Mouse (Mus musculus): ENCODE results near the gene Ammecr1. TPM values are rescaled to one million over a fixed set of nuclear protein-coding genes. Genes with fewer than 3 reads are reported as not detected.

Gene Ammecr1
- total and polyA plus RNA-seq, 3 experiments = 6.2 to 37.4 (median 7.9) TPM

DNA sequence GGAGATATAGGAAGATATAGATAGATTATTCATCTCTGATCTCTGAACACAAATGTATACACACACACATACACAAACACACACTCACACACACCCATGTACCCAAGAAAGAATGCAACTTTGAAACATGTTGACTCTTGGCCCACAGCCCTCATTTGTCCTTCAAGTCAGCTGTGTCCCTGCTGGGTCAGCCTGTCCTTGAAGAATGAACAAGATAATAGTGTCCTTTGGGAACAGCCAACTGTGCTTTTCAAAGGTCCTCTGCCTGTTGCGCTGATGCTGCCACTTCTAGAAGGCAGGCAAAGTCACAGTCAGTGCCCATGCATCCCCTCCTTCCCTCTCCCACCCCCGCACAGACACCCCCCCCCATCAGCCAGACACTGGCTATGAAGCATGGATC is 127.7 kb downstream of the Ammecr1 start:
- Histone ChIP-seq H3K4me3 (ENCODE audit: low read depth, low read length) (no peak overlapping the region), H3K36me3 (replicated peaks) (peaks cover 92% of the 10 kb centered on the region), H3K27me3 (ENCODE audit: insufficient read depth, low read length) (no peaks in the 10 kb centered on the region), H3K4me1 (ENCODE audit: insufficient read depth, low read depth, low read length) (peaks cover 5% of the 10 kb centered on the region; the same call in 1 of the 2 replicates), H3K9me3 (replicated peaks) (no peaks in the 10 kb centered on the region)
- TF ChIP-seq GATA2 (IDR thresholded peaks at IDR 0.05; ENCODE audit: borderline replicate concordance, low read depth, low read length) (no peak), GATA1 (IDR thresholded peaks at IDR 0.05; ENCODE audit: borderline replicate concordance, low read length) (no peak), POLR2AphosphoS5 (IDR thresholded peaks at IDR 0.05; ENCODE audit: insufficient replicate concordance, low read depth, low read length) (no peak), TAL1 (conservative IDR thresholded peaks at IDR 0.05; ENCODE audit: low read depth, low read length) (no peak), CTCF (IDR thresholded peaks at IDR 0.05; ENCODE audit: low read depth, low read length) (no peak)
- no peak for ATAC-seq (ENCODE audit: extremely low read depth, insufficient number of reproducible peaks, low FRiP score, poor library complexity, severe bottlenecking)
- no peak for DNase-seq (ENCODE audit: low spot score)

GRCm38 (mm10) chrX:142837316-142837715 is 129.2 kb downstream of the Ammecr1 start:
- H3K9me3 ChIP-seq (replicated peaks) = no peaks in the 10 kb centered on the region
- TF ChIP-seq GATA1 (IDR thresholded peaks at IDR 0.05; ENCODE audit: borderline replicate concordance, low read length) (no peak), POLR2AphosphoS5 (IDR thresholded peaks at IDR 0.05; ENCODE audit: insufficient replicate concordance, low read depth, low read length) (no peak), GATA2 (IDR thresholded peaks at IDR 0.05; ENCODE audit: borderline replicate concordance, low read depth, low read length) (no peak), TAL1 (conservative IDR thresholded peaks at IDR 0.05; ENCODE audit: low read depth, low read length) (no peak), CTCF (IDR thresholded peaks at IDR 0.05; ENCODE audit: low read depth, low read length) (no peak)
- ATAC-seq (ENCODE audit: extremely low read depth, insufficient number of reproducible peaks, low FRiP score, poor library complexity, severe bottlenecking) = no peak
- H3K4me3 ChIP-seq (ENCODE audit: low read depth, low read length) = no peak overlapping the region
- peaks cover 97% of the 10 kb centered on the region for H3K36me3 ChIP-seq (replicated peaks)
- H3K4me1 ChIP-seq (ENCODE audit: insufficient read depth, low read depth, low read length) = peaks cover 5% of the 10 kb centered on the region; the same call in 1 of the 2 replicates
- H3K27me3 ChIP-seq (ENCODE audit: insufficient read depth, low read length) = no peaks in the 10 kb centered on the region
- DNase-seq (ENCODE audit: low spot score) = no peak

- no peaks in the 10 kb centered on the region for H3K9me3 ChIP-seq (replicated peaks)
- no peak overlapping the region for H3K4me3 ChIP-seq (ENCODE audit: low read depth, low read length)
- peaks cover 5% of the 10 kb centered on the region; the same call in 1 of the 2 replicates for H3K4me1 ChIP-seq (ENCODE audit: insufficient read depth, low read depth, low read length)
- DNase-seq (ENCODE audit: low spot score) = no peak
- TF ChIP-seq CTCF (IDR thresholded peaks at IDR 0.05; ENCODE audit: low read depth, low read length) (no peak), GATA2 (IDR thresholded peaks at IDR 0.05; ENCODE audit: borderline replicate concordance, low read depth, low read length) (no peak), GATA1 (IDR thresholded peaks at IDR 0.05; ENCODE audit: borderline replicate concordance, low read length) (no peak), POLR2AphosphoS5 (IDR thresholded peaks at IDR 0.05; ENCODE audit: insufficient replicate concordance, low read depth, low read length) (no peak), TAL1 (conservative IDR thresholded peaks at IDR 0.05; ENCODE audit: low read depth, low read length) (no peak)
- H3K27me3 ChIP-seq (ENCODE audit: insufficient read depth, low read length) = no peaks in the 10 kb centered on the region
- H3K36me3 ChIP-seq (replicated peaks) = peaks cover 95% of the 10 kb centered on the region
- ATAC-seq (ENCODE audit: extremely low read depth, insufficient number of reproducible peaks, low FRiP score, poor library complexity, severe bottlenecking) = no peak
These were observed 130.1 kb downstream of the Ammecr1 start for GRCm38 (mm10) chrX:142836399-142836798.

GRCm38 (mm10) chrX:142834807-142835206 is 131.7 kb downstream of the Ammecr1 start:
- DNase-seq (ENCODE audit: low spot score) (no peak), ATAC-seq (ENCODE audit: extremely low read depth, insufficient number of reproducible peaks, low FRiP score, poor library complexity, severe bottlenecking) (no peak)
- Histone ChIP-seq H3K4me1 (ENCODE audit: insufficient read depth, low read depth, low read length) (peaks cover 5% of the 10 kb centered on the region; the same call in 1 of the 2 replicates), H3K4me3 (ENCODE audit: low read depth, low read length) (no peak overlapping the region), H3K9me3 (replicated peaks) (no peaks in the 10 kb centered on the region), H3K36me3 (replicated peaks) (peaks cover 95% of the 10 kb centered on the region), H3K27me3 (ENCODE audit: insufficient read depth, low read length) (no peaks in the 10 kb centered on the region)
- TF ChIP-seq GATA1 (IDR thresholded peaks at IDR 0.05; ENCODE audit: borderline replicate concordance, low read length) (no peak), GATA2 (IDR thresholded peaks at IDR 0.05; ENCODE audit: borderline replicate concordance, low read depth, low read length) (no peak), POLR2AphosphoS5 (IDR thresholded peaks at IDR 0.05; ENCODE audit: insufficient replicate concordance, low read depth, low read length) (no peak), CTCF (IDR thresholded peaks at IDR 0.05; ENCODE audit: low read depth, low read length) (no peak), TAL1 (conservative IDR thresholded peaks at IDR 0.05; ENCODE audit: low read depth, low read length) (no peak)

DNA sequence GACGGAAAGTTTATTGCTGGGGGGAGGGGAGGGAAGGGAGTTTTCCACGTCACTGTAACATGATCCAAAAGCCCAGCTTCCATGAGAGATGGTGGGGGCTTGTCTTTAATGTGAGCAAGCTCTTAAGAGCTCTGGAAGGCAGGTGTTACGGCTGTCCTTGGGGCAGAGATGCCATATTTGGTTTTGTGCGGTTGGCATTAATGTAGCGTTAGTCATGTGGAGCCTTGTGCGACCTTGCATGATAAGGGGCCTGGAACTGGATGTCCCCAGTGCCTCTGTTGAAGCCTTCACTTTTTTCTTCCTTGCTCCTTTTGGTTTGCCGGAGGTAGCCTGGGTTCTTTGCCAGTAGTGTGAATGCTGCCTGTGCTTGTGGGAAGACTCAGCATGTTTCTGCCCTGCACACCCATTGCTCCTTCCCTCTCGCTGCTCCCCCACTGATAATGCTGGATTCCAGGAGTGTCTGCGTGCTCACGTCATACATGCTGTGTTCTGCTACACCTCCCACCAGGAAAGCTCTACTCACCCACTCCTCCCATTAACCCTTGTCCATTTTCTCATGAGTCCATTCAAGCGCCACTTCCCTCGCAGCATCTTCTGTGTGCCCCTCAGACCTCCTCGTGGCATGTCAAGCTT is 133.2 kb downstream of the Ammecr1 start:
- no peak for TF ChIP-seq GATA1 (IDR thresholded peaks at IDR 0.05; ENCODE audit: borderline replicate concordance, low read length)
- TF ChIP-seq CTCF (IDR thresholded peaks at IDR 0.05; ENCODE audit: low read depth, low read length) = no peak
- TF ChIP-seq POLR2AphosphoS5 (IDR thresholded peaks at IDR 0.05; ENCODE audit: insufficient replicate concordance, low read depth, low read length) = no peak
- Histone ChIP-seq H3K4me1 (ENCODE audit: insufficient read depth, low read depth, low read length) (peaks cover 16% of the 10 kb centered on the region; the same call in 1 of the 2 replicates), H3K9me3 (replicated peaks) (no peaks in the 10 kb centered on the region), H3K4me3 (ENCODE audit: low read depth, low read length) (no peak overlapping the region), H3K36me3 (replicated peaks) (peaks cover 91% of the 10 kb centered on the region), H3K27me3 (ENCODE audit: insufficient read depth, low read length) (no peaks in the 10 kb centered on the region)
- DNase-seq (ENCODE audit: low spot score) = no peak
- no peak for ATAC-seq (ENCODE audit: extremely low read depth, insufficient number of reproducible peaks, low FRiP score, poor library complexity, severe bottlenecking)

GRCm38 (mm10) chrX:142832221-142832620 is 134.3 kb downstream of the Ammecr1 start:
- no peak overlapping the region for H3K4me3 ChIP-seq (ENCODE audit: low read depth, low read length)
- TF ChIP-seq GATA2 (IDR thresholded peaks at IDR 0.05; ENCODE audit: borderline replicate concordance, low read depth, low read length) (no peak), POLR2AphosphoS5 (IDR thresholded peaks at IDR 0.05; ENCODE audit: insufficient replicate concordance, low read depth, low read length) (no peak), CTCF (IDR thresholded peaks at IDR 0.05; ENCODE audit: low read depth, low read length) (no peak), TAL1 (conservative IDR thresholded peaks at IDR 0.05; ENCODE audit: low read depth, low read length) (no peak), GATA1 (IDR thresholded peaks at IDR 0.05; ENCODE audit: borderline replicate concordance, low read length) (no peak)
- no peak for ATAC-seq (ENCODE audit: extremely low read depth, insufficient number of reproducible peaks, low FRiP score, poor library complexity, severe bottlenecking)
- peaks cover 16% of the 10 kb centered on the region; the same call in 1 of the 2 replicates for H3K4me1 ChIP-seq (ENCODE audit: insufficient read depth, low read depth, low read length)
- H3K36me3 ChIP-seq (replicated peaks) = peaks cover 86% of the 10 kb centered on the region
- H3K9me3 ChIP-seq (replicated peaks) = no peaks in the 10 kb centered on the region
- DNase-seq (ENCODE audit: low spot score) = no peak
- H3K27me3 ChIP-seq (ENCODE audit: insufficient read depth, low read length) = no peaks in the 10 kb centered on the region
